Mouse (Mus musculus): Measurements from ENCODE around the gene Gm32717. TPM values are rescaled to one million over a fixed set of nuclear protein-coding genes. Genes with fewer than 3 reads are reported as not detected.
"Not testable (repeated sequence)": the region's sequence is repeated elsewhere in the genome, so short reads cannot be mapped to it uniquely, and the experiment has no call there.

Gm32717 gene
- polyA plus RNA-seq, 1 experiment from 2014 or later, result not detected

GRCm38 (mm10) chr10:118232607-118233006 is 8.0 kb downstream of the Gm32717 start:
- H3K36me3 ChIP-seq (ENCODE audit: control insufficient read depth, insufficient read depth, low read length); H3K4me1 ChIP-seq (ENCODE audit: control insufficient read depth, insufficient read depth, low read length); H3K4me3 ChIP-seq (ENCODE audit: low read depth, low read length); H3K4me2 ChIP-seq (replicated peaks; ENCODE audit: low read depth, low read length); H3K9me3 ChIP-seq (ENCODE audit: control insufficient read depth, low read depth, low read length); H3K27me3 ChIP-seq (ENCODE audit: control insufficient read depth, insufficient read depth, low read length); H3K27ac ChIP-seq (ENCODE audit: low read length); H3K9ac ChIP-seq (replicated peaks; ENCODE audit: low read depth, low read length): not testable (repeated sequence)
- ATAC-seq (ENCODE audit: insufficient number of reproducible peaks, insufficient read depth, low FRiP score, low read depth), result peak; percentile 28; the same call in 1 of the 2 replicates
- no CpG with 5 or more reads among the region's 5 CpGs for WGBS

GRCm38 (mm10) chr10:118227629-118228028 is 13.0 kb downstream of the Gm32717 start:
- H3K9ac ChIP-seq (replicated peaks; ENCODE audit: low read depth, low read length); H3K4me3 ChIP-seq (ENCODE audit: low read depth, low read length); ATAC-seq (ENCODE audit: insufficient number of reproducible peaks, insufficient read depth, low FRiP score, low read depth); H3K27ac ChIP-seq (ENCODE audit: low read length); H3K4me1 ChIP-seq (ENCODE audit: control insufficient read depth, insufficient read depth, low read length); H3K4me2 ChIP-seq (replicated peaks; ENCODE audit: low read depth, low read length); H3K36me3 ChIP-seq (ENCODE audit: control insufficient read depth, insufficient read depth, low read length); H3K9me3 ChIP-seq (ENCODE audit: control insufficient read depth, low read depth, low read length); H3K27me3 ChIP-seq (ENCODE audit: control insufficient read depth, insufficient read depth, low read length): not testable (repeated sequence)
- WGBS, result no CpG with 5 or more reads among the region's 2 CpGs

DNA sequence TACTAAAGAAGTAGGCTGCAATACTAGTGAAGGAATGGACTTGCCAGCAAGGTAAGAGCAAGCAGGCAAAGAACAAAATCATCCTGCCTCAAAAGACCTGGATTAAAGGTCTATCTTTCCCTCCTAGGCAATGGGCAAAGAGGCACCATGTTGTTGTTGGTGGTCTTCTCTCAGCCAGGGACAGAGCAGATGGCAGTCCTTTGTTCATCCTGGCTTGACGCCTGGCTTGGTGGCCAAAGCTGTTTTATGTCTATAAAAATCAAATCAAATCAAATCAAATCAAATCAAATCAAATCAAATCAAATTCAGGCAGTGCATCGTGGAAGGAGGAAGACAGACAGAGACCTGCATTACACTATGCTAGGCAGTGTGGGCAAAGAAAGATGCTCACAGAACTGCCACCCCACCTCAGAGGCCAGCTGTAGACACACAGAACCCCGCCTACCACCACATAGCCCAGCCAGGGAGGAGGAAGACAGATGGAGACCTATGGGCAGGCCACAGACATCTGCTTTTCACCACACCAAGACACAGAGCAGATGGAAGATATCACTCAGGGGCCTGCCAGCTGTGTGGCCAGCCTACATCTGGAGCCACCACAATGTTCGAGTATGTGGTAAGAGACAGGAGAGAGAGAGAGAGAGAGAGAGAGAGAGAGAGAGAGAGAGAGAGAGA is 24.7 kb downstream of the Gm32717 start:
- not testable (repeated sequence) for ATAC-seq (ENCODE audit: insufficient number of reproducible peaks, insufficient read depth, low FRiP score, low read depth); H3K4me3 ChIP-seq (ENCODE audit: low read depth, low read length)
- 89% methylated on average over 2 of the region's 4 CpGs for WGBS

DNA sequence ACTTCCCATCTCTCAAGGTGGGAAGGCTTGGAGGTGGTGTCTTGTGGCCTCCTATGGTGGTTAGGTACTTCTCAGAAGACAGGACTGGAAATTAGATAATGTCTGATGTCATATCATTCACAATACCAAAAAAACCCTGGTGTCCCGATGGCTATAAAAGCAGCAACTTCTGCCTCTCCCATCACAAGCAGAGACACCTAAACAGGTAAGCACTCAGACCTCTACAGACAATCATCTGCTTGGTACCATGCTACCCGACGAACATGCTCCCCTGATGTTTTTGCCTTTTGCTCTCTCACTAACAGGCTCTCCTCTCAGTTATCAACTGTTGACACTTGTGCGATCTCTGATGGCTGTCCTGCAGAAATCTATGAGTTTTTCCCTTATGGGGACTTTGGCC is 35.9 kb downstream of the Gm32717 start, which contains the start of gene Il22:
Il22 (plus strand) TSS at position 301 of the 400 bp plus-strand sequence.
- Histone ChIP-seq H3K9ac (replicated peaks; ENCODE audit: low read depth, low read length) (no peak within 1 kb of the TSS), H3K4me1 (ENCODE audit: control insufficient read depth, insufficient read depth, low read length) (no peaks in the 10 kb centered on the region), H3K4me3 (ENCODE audit: low read depth, low read length) (no peak within 1 kb of the TSS), H3K4me2 (replicated peaks; ENCODE audit: low read depth, low read length) (no peak within 1 kb of the TSS), H3K27ac (ENCODE audit: low read length) (no peak within 1 kb of the TSS), H3K9me3 (ENCODE audit: control insufficient read depth, low read depth, low read length) (no peaks in the 10 kb centered on the region), H3K36me3 (ENCODE audit: control insufficient read depth, insufficient read depth, low read length) (no peaks in the 10 kb centered on the region), H3K27me3 (ENCODE audit: control insufficient read depth, insufficient read depth, low read length) (no peaks in the 10 kb centered on the region)
- no peak for ATAC-seq (ENCODE audit: insufficient number of reproducible peaks, insufficient read depth, low FRiP score, low read depth)
- 95% methylated on average over 4 of the region's 4 CpGs for WGBS

More for the DNA sequence above, 24.7 kb downstream of the Gm32717 start:
- not testable (repeated sequence) for H3K9ac ChIP-seq (replicated peaks; ENCODE audit: low read depth, low read length); H3K4me2 ChIP-seq (replicated peaks; ENCODE audit: low read depth, low read length); H3K4me1 ChIP-seq (ENCODE audit: control insufficient read depth, insufficient read depth, low read length); H3K27me3 ChIP-seq (ENCODE audit: control insufficient read depth, insufficient read depth, low read length); H3K9me3 ChIP-seq (ENCODE audit: control insufficient read depth, low read depth, low read length); H3K36me3 ChIP-seq (ENCODE audit: control insufficient read depth, insufficient read depth, low read length); H3K27ac ChIP-seq (ENCODE audit: low read length)

- not testable (repeated sequence) for H3K27me3 ChIP-seq (ENCODE audit: control insufficient read depth, insufficient read depth, low read length); H3K9ac ChIP-seq (replicated peaks; ENCODE audit: low read depth, low read length); H3K4me2 ChIP-seq (replicated peaks; ENCODE audit: low read depth, low read length); H3K4me1 ChIP-seq (ENCODE audit: control insufficient read depth, insufficient read depth, low read length); H3K4me3 ChIP-seq (ENCODE audit: low read depth, low read length); H3K36me3 ChIP-seq (ENCODE audit: control insufficient read depth, insufficient read depth, low read length); ATAC-seq (ENCODE audit: insufficient number of reproducible peaks, insufficient read depth, low FRiP score, low read depth); H3K9me3 ChIP-seq (ENCODE audit: control insufficient read depth, low read depth, low read length); H3K27ac ChIP-seq (ENCODE audit: low read length)
- whole genome bisulfite sequencing, result 28% methylated on average over 3 of the region's 3 CpGs
Measured at GRCm38 (mm10) chr10:118195150-118195549, 45.4 kb downstream of the Gm32717 start.

Other genes starting within 250 kb of the Gm32717 start
- 20.7 and 20.9 TPM in 2 replicates for gene Mdm1, start 99.0 kb downstream of the Gm32717 start, polyA plus RNA-seq (2014; fragmentation: Nextera tagmentation; extraction: Ambion mirVana)
- gene Il22, start 35.8 kb downstream of the Gm32717 start, polyA plus RNA-seq (2014; fragmentation: Nextera tagmentation; extraction: Ambion mirVana), result not detected in 2 replicates
- not detected in 2 replicates for gene Gm32802, start 17.9 kb upstream of the Gm32717 start, polyA plus RNA-seq (2014; fragmentation: Nextera tagmentation; extraction: Ambion mirVana)
- not detected in 2 replicates for gene Iltifb, start 54.3 kb upstream of the Gm32717 start, polyA plus RNA-seq (2014; fragmentation: Nextera tagmentation; extraction: Ambion mirVana)
- gene Gm9040, start 86.2 kb upstream of the Gm32717 start, polyA plus RNA-seq (2014; fragmentation: Nextera tagmentation; extraction: Ambion mirVana), result 0.16 TPM in 1 of 2 replicates, not detected in the other
- gene Gm9044, start 91.6 kb upstream of the Gm32717 start, polyA plus RNA-seq (2014; fragmentation: Nextera tagmentation; extraction: Ambion mirVana), result 0.16 TPM in 1 of 2 replicates, not detected in the other
- not detected in 2 replicates for gene Gm9045, start 97.1 kb upstream of the Gm32717 start, polyA plus RNA-seq (2014; fragmentation: Nextera tagmentation; extraction: Ambion mirVana)
- gene Gm9046, start 102.5 kb upstream of the Gm32717 start, polyA plus RNA-seq (2014; fragmentation: Nextera tagmentation; extraction: Ambion mirVana), result not detected in 2 replicates
- gene Gm9048, start 107.9 kb upstream of the Gm32717 start, polyA plus RNA-seq (2014; fragmentation: Nextera tagmentation; extraction: Ambion mirVana), result not detected in 2 replicates
- not detected in 2 replicates for gene Gm9049, start 113.3 kb upstream of the Gm32717 start, polyA plus RNA-seq (2014; fragmentation: Nextera tagmentation; extraction: Ambion mirVana)
- gene Ifng, start 200.3 kb upstream of the Gm32717 start, polyA plus RNA-seq (2014; fragmentation: Nextera tagmentation; extraction: Ambion mirVana), result not detected in 2 replicates

Data from stomach, embryonic 14.5 days (tissue).